Mouse (Mus musculus) embryo, embryonic 9.5 days (tissue): ENCODE data around the gene Dr1.
"Not testable (repeated sequence)": the region's sequence is repeated elsewhere in the genome, so short reads cannot be mapped to it uniquely, and the experiment has no call there.

Experiments used
- DNase-seq: peaks from one replicate; pipeline ENCODE4 v3.0.0-alpha.2; 2017; ENCODE audit errors: extremely low spot score

The Dr1 gene

GRCm38 (mm10) chr5:108268127-108269062, at the start of gene Dr1:
Gene Dr1, plus strand, starts transcription at chr5:108268897.
- peak; percentile 88 for DNase-seq

GRCm38 (mm10) chr5:108224077-108224476, 44.6 kb upstream of the Dr1 start:
- DNase-seq, result no peak

- DNase-seq, result no peak
Measured at GRCm38 (mm10) chr5:108226159-108226558, 42.5 kb upstream of the Dr1 start.

GRCm38 (mm10) chr5:108246314-108246765, 22.4 kb upstream of the Dr1 start:
- no peak for DNase-seq

- no peak for DNase-seq
Measured at GRCm38 (mm10) chr5:108250033-108250432, 18.7 kb upstream of the Dr1 start.

- DNase-seq, result no peak
Measured at GRCm38 (mm10) chr5:108255259-108255658, 13.4 kb upstream of the Dr1 start.

- DNase-seq, result no peak
Measured at GRCm38 (mm10) chr5:108262722-108263121, 6.0 kb upstream of the Dr1 start.

- not testable (repeated sequence) for DNase-seq
Measured at GRCm38 (mm10) chr5:108263785-108264184, 4.9 kb upstream of the Dr1 start.

GRCm38 (mm10) chr5:108266990-108267389, 1.7 kb upstream of the Dr1 start:
- DNase-seq, result no peak

GRCm38 (mm10) chr5:108269063-108269810, 540 bp downstream of the Dr1 start:
- DNase-seq, result no peak

GRCm38 (mm10) chr5:108269811-108270151, 1.1 kb downstream of the Dr1 start:
- peak; percentile 11 for DNase-seq

GRCm38 (mm10) chr5:108270415-108270814, 1.7 kb downstream of the Dr1 start:
- DNase-seq, result no peak

- DNase-seq, result not testable (repeated sequence)
Measured at GRCm38 (mm10) chr5:108271345-108271744, 2.6 kb downstream of the Dr1 start.

GRCm38 (mm10) chr5:108286957-108287356, 18.3 kb downstream of the Dr1 start:
- DNase-seq, result no peak

- no peak for DNase-seq
Measured at GRCm38 (mm10) chr5:108301567-108301966, 32.9 kb downstream of the Dr1 start.

GRCm38 (mm10) chr5:108312224-108313064, 43.7 kb downstream of the Dr1 start, which contains the start of gene Pigg:
Gene Pigg, plus strand, starts transcription at chr5:108312609.
- peak; percentile 93 for DNase-seq

- no peak for DNase-seq
Measured at GRCm38 (mm10) chr5:108313065-108313860, 44.6 kb downstream of the Dr1 start.
